Mouse (Mus musculus): ENCODE results near the gene Arel1. TPM values are rescaled to one million over a fixed set of nuclear protein-coding genes. Genes with fewer than 3 reads are reported as not detected.

The Arel1 gene
- polyA plus RNA-seq (2011; ENCODE audit: insufficient read depth, insufficient read length, low read depth, missing spikeins): 30.7 and 32.3 TPM in 2 replicates

GRCm38 (mm10) chr12:84970428-84971096 lies at the start of gene Arel1, which contains the start of gene Fcf1:
Gene Arel1, minus strand, starts transcription at chr12:84970900.
Gene Fcf1, plus strand, starts transcription at chr12:84970897.
- H3K27ac ChIP-seq (ENCODE audit: insufficient read depth, low read length): no peak within 1 kb of the TSS
- TF ChIP-seq EP300 (IDR thresholded peaks at IDR 0.05; ENCODE audit: insufficient read depth, low read depth, low read length) (no peak), POLR2A (IDR thresholded peaks at IDR 0.05; ENCODE audit: insufficient read depth, low read length) (peak; percentile 38)
- no peaks in the 10 kb centered on the region for H3K4me1 ChIP-seq (ENCODE audit: control insufficient read depth, insufficient read depth, low read length)
- H3K9me3 ChIP-seq (replicated peaks; ENCODE audit: control insufficient read depth, insufficient read depth, low read length, poor library complexity, severe bottlenecking): no peaks in the 10 kb centered on the region
- H3K27me3 ChIP-seq (ENCODE audit: control insufficient read depth, insufficient read depth, low read length, poor library complexity, severe bottlenecking): no peaks in the 10 kb centered on the region
- H3K9ac ChIP-seq (ENCODE audit: low read depth, poor library complexity, severe bottlenecking): peak within 1 kb of the TSS; percentile 86
- peak within 1 kb of the TSS; percentile 99 for H3K4me3 ChIP-seq (ENCODE audit: low read depth, low read length)
- H3K36me3 ChIP-seq (ENCODE audit: control insufficient read depth, insufficient read depth, low read length, poor library complexity, severe bottlenecking): peaks cover 26% of the 10 kb centered on the region

DNA sequence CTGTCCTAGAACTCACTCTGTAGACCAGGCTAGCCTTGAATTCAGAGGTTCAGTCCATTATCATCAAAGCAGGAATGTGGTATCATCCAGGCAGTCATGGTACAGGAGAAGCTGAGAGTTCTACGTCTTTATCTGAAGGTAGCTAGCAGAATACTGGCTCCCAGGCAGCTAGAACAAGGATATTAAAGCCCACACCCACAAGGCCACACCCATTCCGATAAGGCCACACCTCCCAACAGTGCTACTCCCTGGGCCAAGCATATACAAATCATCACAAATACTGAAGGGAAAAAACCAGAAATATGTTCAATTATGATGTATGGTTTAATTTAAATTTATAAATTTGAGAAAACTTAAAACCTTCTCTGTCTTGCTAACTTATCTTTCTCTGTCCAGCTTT lies 41.5 kb upstream of the Arel1 start:
- Histone ChIP-seq H3K9ac (ENCODE audit: low read depth, poor library complexity, severe bottlenecking) (no peak overlapping the region), H3K36me3 (ENCODE audit: control insufficient read depth, insufficient read depth, low read length, poor library complexity, severe bottlenecking) (peaks cover 29% of the 10 kb centered on the region), H3K4me3 (ENCODE audit: low read depth, low read length) (no peak overlapping the region), H3K9me3 (replicated peaks; ENCODE audit: control insufficient read depth, insufficient read depth, low read length, poor library complexity, severe bottlenecking) (no peaks in the 10 kb centered on the region), H3K27ac (ENCODE audit: insufficient read depth, low read length) (no peak overlapping the region), H3K27me3 (ENCODE audit: control insufficient read depth, insufficient read depth, low read length, poor library complexity, severe bottlenecking) (no peaks in the 10 kb centered on the region), H3K4me1 (ENCODE audit: control insufficient read depth, insufficient read depth, low read length) (no peaks in the 10 kb centered on the region)
- TF ChIP-seq CTCF (IDR thresholded peaks at IDR 0.05; ENCODE audit: low read depth, low read length) (no peak), POLR2A (IDR thresholded peaks at IDR 0.05; ENCODE audit: insufficient read depth, low read length) (no peak), EP300 (IDR thresholded peaks at IDR 0.05; ENCODE audit: insufficient read depth, low read depth, low read length) (no peak)

- no peaks in the 10 kb centered on the region for H3K9me3 ChIP-seq (replicated peaks; ENCODE audit: control insufficient read depth, insufficient read depth, low read length, poor library complexity, severe bottlenecking)
- no peaks in the 10 kb centered on the region for H3K27me3 ChIP-seq (ENCODE audit: control insufficient read depth, insufficient read depth, low read length, poor library complexity, severe bottlenecking)
- H3K4me3 ChIP-seq (ENCODE audit: low read depth, low read length): no peak overlapping the region
- no peak overlapping the region for H3K9ac ChIP-seq (ENCODE audit: low read depth, poor library complexity, severe bottlenecking)
- TF ChIP-seq POLR2A (IDR thresholded peaks at IDR 0.05; ENCODE audit: insufficient read depth, low read length) (no peak), CTCF (IDR thresholded peaks at IDR 0.05; ENCODE audit: low read depth, low read length) (no peak), EP300 (IDR thresholded peaks at IDR 0.05; ENCODE audit: insufficient read depth, low read depth, low read length) (no peak)
- peaks cover 24% of the 10 kb centered on the region for H3K36me3 ChIP-seq (ENCODE audit: control insufficient read depth, insufficient read depth, low read length, poor library complexity, severe bottlenecking)
- H3K27ac ChIP-seq (ENCODE audit: insufficient read depth, low read length): no peak overlapping the region
- no peaks in the 10 kb centered on the region for H3K4me1 ChIP-seq (ENCODE audit: control insufficient read depth, insufficient read depth, low read length)
Observed at GRCm38 (mm10) chr12:85010541-85010940, 39.8 kb upstream of the Arel1 start.

GRCm38 (mm10) chr12:85009776-85010175 lies 39.1 kb upstream of the Arel1 start:
- TF ChIP-seq POLR2A (IDR thresholded peaks at IDR 0.05; ENCODE audit: insufficient read depth, low read length) (no peak), EP300 (IDR thresholded peaks at IDR 0.05; ENCODE audit: insufficient read depth, low read depth, low read length) (no peak), CTCF (IDR thresholded peaks at IDR 0.05; ENCODE audit: low read depth, low read length) (no peak)
- H3K36me3 ChIP-seq (ENCODE audit: control insufficient read depth, insufficient read depth, low read length, poor library complexity, severe bottlenecking): peaks cover 18% of the 10 kb centered on the region
- no peak overlapping the region for H3K9ac ChIP-seq (ENCODE audit: low read depth, poor library complexity, severe bottlenecking)
- H3K27me3 ChIP-seq (ENCODE audit: control insufficient read depth, insufficient read depth, low read length, poor library complexity, severe bottlenecking): no peaks in the 10 kb centered on the region
- H3K27ac ChIP-seq (ENCODE audit: insufficient read depth, low read length): no peak overlapping the region
- no peak overlapping the region for H3K4me3 ChIP-seq (ENCODE audit: low read depth, low read length)
- H3K9me3 ChIP-seq (replicated peaks; ENCODE audit: control insufficient read depth, insufficient read depth, low read length, poor library complexity, severe bottlenecking): no peaks in the 10 kb centered on the region
- no peaks in the 10 kb centered on the region for H3K4me1 ChIP-seq (ENCODE audit: control insufficient read depth, insufficient read depth, low read length)

- no peaks in the 10 kb centered on the region for H3K36me3 ChIP-seq (ENCODE audit: control insufficient read depth, insufficient read depth, low read length, poor library complexity, severe bottlenecking)
- H3K4me1 ChIP-seq (ENCODE audit: control insufficient read depth, insufficient read depth, low read length): no peaks in the 10 kb centered on the region
- no peaks in the 10 kb centered on the region for H3K27me3 ChIP-seq (ENCODE audit: control insufficient read depth, insufficient read depth, low read length, poor library complexity, severe bottlenecking)
- H3K9ac ChIP-seq (ENCODE audit: low read depth, poor library complexity, severe bottlenecking): no peak overlapping the region
- TF ChIP-seq POLR2A (IDR thresholded peaks at IDR 0.05; ENCODE audit: insufficient read depth, low read length) (no peak), EP300 (IDR thresholded peaks at IDR 0.05; ENCODE audit: insufficient read depth, low read depth, low read length) (no peak), CTCF (IDR thresholded peaks at IDR 0.05; ENCODE audit: low read depth, low read length) (no peak)
- H3K4me3 ChIP-seq (ENCODE audit: low read depth, low read length): no peak overlapping the region
- H3K9me3 ChIP-seq (replicated peaks; ENCODE audit: control insufficient read depth, insufficient read depth, low read length, poor library complexity, severe bottlenecking): no peaks in the 10 kb centered on the region
- no peak overlapping the region for H3K27ac ChIP-seq (ENCODE audit: insufficient read depth, low read length)
Observed at GRCm38 (mm10) chr12:85007021-85007420, 36.3 kb upstream of the Arel1 start.

- Histone ChIP-seq H3K9ac (ENCODE audit: low read depth, poor library complexity, severe bottlenecking) (no peak overlapping the region), H3K4me1 (ENCODE audit: control insufficient read depth, insufficient read depth, low read length) (no peaks in the 10 kb centered on the region), H3K4me3 (ENCODE audit: low read depth, low read length) (no peak overlapping the region), H3K27ac (ENCODE audit: insufficient read depth, low read length) (no peak overlapping the region), H3K36me3 (ENCODE audit: control insufficient read depth, insufficient read depth, low read length, poor library complexity, severe bottlenecking) (no peaks in the 10 kb centered on the region), H3K27me3 (ENCODE audit: control insufficient read depth, insufficient read depth, low read length, poor library complexity, severe bottlenecking) (no peaks in the 10 kb centered on the region), H3K9me3 (replicated peaks; ENCODE audit: control insufficient read depth, insufficient read depth, low read length, poor library complexity, severe bottlenecking) (no peaks in the 10 kb centered on the region)
- TF ChIP-seq POLR2A (IDR thresholded peaks at IDR 0.05; ENCODE audit: insufficient read depth, low read length) (no peak), EP300 (IDR thresholded peaks at IDR 0.05; ENCODE audit: insufficient read depth, low read depth, low read length) (no peak), CTCF (IDR thresholded peaks at IDR 0.05; ENCODE audit: low read depth, low read length) (no peak)
Observed at GRCm38 (mm10) chr12:85006206-85006605, 35.5 kb upstream of the Arel1 start.

All from ES-Bruce4 (cell line).